Mouse (Mus musculus): Measurements from ENCODE around the gene Slc12a1.

- TF ChIP-seq CTCF (IDR thresholded peaks at IDR 0.05; ENCODE audit: borderline replicate concordance, control insufficient read depth, extremely low read depth, insufficient read depth, low read length, poor library complexity) (no peak), POLR2A (IDR thresholded peaks at IDR 0.05; ENCODE audit: control insufficient read depth, extremely low read depth, insufficient read depth, low read length, poor library complexity) (no peak)
Measured at GRCm38 (mm10) chr2:125155504-125155903, 3.2 kb downstream of the Slc12a1 start.

All from thymus, adult 2 months (tissue).